Mouse (Mus musculus): Measurements from ENCODE around the gene Tnfrsf9. TPM values are rescaled to one million over a fixed set of nuclear protein-coding genes. Genes with fewer than 3 reads are reported as not detected.

Tnfrsf9 gene
- polyA plus RNA-seq, 1 experiment from 2014 or later, result 0.54 TPM

GRCm38 (mm10) chr4:150921206-150921605, 6.8 kb downstream of the Tnfrsf9 start:
- 91% methylated on average over 8 of the region's 8 CpGs for WGBS
- Histone ChIP-seq H3K27me3 (no peaks in the 10 kb centered on the region), H3K4me1 (no peaks in the 10 kb centered on the region), H3K4me2 (no peak overlapping the region), H3K9ac (no peak overlapping the region), H3K27ac (no peak overlapping the region), H3K4me3 (replicated peaks) (no peak overlapping the region), H3K36me3 (replicated peaks) (no peaks in the 10 kb centered on the region), H3K9me3 (no peaks in the 10 kb centered on the region)
- no peak for ATAC-seq (ENCODE audit: low FRiP score)

GRCm38 (mm10) chr4:150924308-150924707, 9.9 kb downstream of the Tnfrsf9 start:
- Histone ChIP-seq H3K9ac (no peak overlapping the region), H3K4me1 (peaks cover 2% of the 10 kb centered on the region), H3K4me3 (replicated peaks) (no peak overlapping the region), H3K9me3 (no peaks in the 10 kb centered on the region), H3K4me2 (no peak overlapping the region), H3K36me3 (replicated peaks) (no peaks in the 10 kb centered on the region), H3K27me3 (no peaks in the 10 kb centered on the region), H3K27ac (no peak overlapping the region)
- ATAC-seq (ENCODE audit: low FRiP score), result no peak
- 84% methylated on average over 13 of the region's 13 CpGs for WGBS

- WGBS, result 85% methylated on average over 6 of the region's 6 CpGs
- H3K9me3 ChIP-seq, result no peaks in the 10 kb centered on the region
- H3K4me3 ChIP-seq (replicated peaks), result no peak overlapping the region
- no peak overlapping the region for H3K27ac ChIP-seq
- H3K4me2 ChIP-seq, result no peak overlapping the region
- H3K4me1 ChIP-seq, result peaks cover 2% of the 10 kb centered on the region
- H3K9ac ChIP-seq, result no peak overlapping the region
- no peaks in the 10 kb centered on the region for H3K27me3 ChIP-seq
- H3K36me3 ChIP-seq (replicated peaks), result no peaks in the 10 kb centered on the region
- no peak for ATAC-seq (ENCODE audit: low FRiP score)
Observed at GRCm38 (mm10) chr4:150924936-150925335, 10.6 kb downstream of the Tnfrsf9 start.

- H3K9ac ChIP-seq, result no peak overlapping the region
- 61% methylated on average over 5 of the region's 5 CpGs for WGBS
- H3K27me3 ChIP-seq, result no peaks in the 10 kb centered on the region
- H3K9me3 ChIP-seq, result no peaks in the 10 kb centered on the region
- ATAC-seq (ENCODE audit: low FRiP score), result no peak
- H3K4me2 ChIP-seq, result no peak overlapping the region
- H3K27ac ChIP-seq, result no peak overlapping the region
- no peak overlapping the region for H3K4me3 ChIP-seq (replicated peaks)
- H3K36me3 ChIP-seq (replicated peaks), result no peaks in the 10 kb centered on the region
- peaks cover 2% of the 10 kb centered on the region for H3K4me1 ChIP-seq
Observed at GRCm38 (mm10) chr4:150925923-150926322, 11.6 kb downstream of the Tnfrsf9 start.

GRCm38 (mm10) chr4:150926924-150927705, 12.8 kb downstream of the Tnfrsf9 start:
- no peak overlapping the region for H3K9ac ChIP-seq
- 55% methylated on average over 14 of the region's 14 CpGs for WGBS
- no peak overlapping the region for H3K4me3 ChIP-seq (replicated peaks)
- no peaks in the 10 kb centered on the region for H3K36me3 ChIP-seq (replicated peaks)
- peaks cover 2% of the 10 kb centered on the region for H3K4me1 ChIP-seq
- no peak; the same call in 1 of the 2 replicates for ATAC-seq (ENCODE audit: low FRiP score)
- no peak overlapping the region for H3K4me2 ChIP-seq
- H3K27me3 ChIP-seq, result no peaks in the 10 kb centered on the region
- no peak overlapping the region for H3K27ac ChIP-seq
- no peaks in the 10 kb centered on the region for H3K9me3 ChIP-seq

GRCm38 (mm10) chr4:150927789-150928188, 13.4 kb downstream of the Tnfrsf9 start:
- Histone ChIP-seq H3K36me3 (replicated peaks) (no peaks in the 10 kb centered on the region), H3K4me1 (peaks cover 2% of the 10 kb centered on the region), H3K9me3 (no peaks in the 10 kb centered on the region), H3K27ac (no peak overlapping the region), H3K4me2 (no peak overlapping the region), H3K27me3 (no peaks in the 10 kb centered on the region), H3K4me3 (replicated peaks) (no peak overlapping the region), H3K9ac (no peak overlapping the region)
- 71% methylated on average over 10 of the region's 10 CpGs for WGBS
- ATAC-seq (ENCODE audit: low FRiP score), result no peak

- Histone ChIP-seq H3K36me3 (replicated peaks) (no peaks in the 10 kb centered on the region), H3K4me2 (no peak overlapping the region), H3K27me3 (no peaks in the 10 kb centered on the region), H3K4me1 (no peaks in the 10 kb centered on the region), H3K9me3 (no peaks in the 10 kb centered on the region), H3K4me3 (replicated peaks) (no peak overlapping the region), H3K27ac (no peak overlapping the region), H3K9ac (no peak overlapping the region)
- no peak for ATAC-seq (ENCODE audit: low FRiP score)
- 67% methylated on average over 1 of the region's 1 CpGs for WGBS
Observed at GRCm38 (mm10) chr4:150933503-150933902, 19.1 kb downstream of the Tnfrsf9 start.

GRCm38 (mm10) chr4:150937293-150938062, 23.1 kb downstream of the Tnfrsf9 start:
- H3K4me3 ChIP-seq (replicated peaks), result no peak overlapping the region
- no peak overlapping the region for H3K4me2 ChIP-seq
- no peaks in the 10 kb centered on the region for H3K27me3 ChIP-seq
- 79% methylated on average over 16 of the region's 16 CpGs for WGBS
- H3K9ac ChIP-seq, result no peak overlapping the region
- no peaks in the 10 kb centered on the region for H3K4me1 ChIP-seq
- ATAC-seq (ENCODE audit: low FRiP score), result no peak
- no peak overlapping the region for H3K27ac ChIP-seq
- H3K36me3 ChIP-seq (replicated peaks), result no peaks in the 10 kb centered on the region
- no peaks in the 10 kb centered on the region for H3K9me3 ChIP-seq

GRCm38 (mm10) chr4:150938063-150938452, 23.7 kb downstream of the Tnfrsf9 start:
- Histone ChIP-seq H3K36me3 (replicated peaks) (no peaks in the 10 kb centered on the region), H3K9me3 (no peaks in the 10 kb centered on the region), H3K4me2 (no peak overlapping the region), H3K9ac (no peak overlapping the region), H3K4me3 (replicated peaks) (no peak overlapping the region), H3K27me3 (no peaks in the 10 kb centered on the region), H3K4me1 (no peaks in the 10 kb centered on the region), H3K27ac (no peak overlapping the region)
- 69% methylated on average over 14 of the region's 14 CpGs for WGBS
- no peak for ATAC-seq (ENCODE audit: low FRiP score)

GRCm38 (mm10) chr4:150939991-150940651, 25.8 kb downstream of the Tnfrsf9 start:
- H3K27me3 ChIP-seq, result no peaks in the 10 kb centered on the region
- no peak overlapping the region for H3K4me2 ChIP-seq
- no peak overlapping the region for H3K27ac ChIP-seq
- H3K9ac ChIP-seq, result no peak overlapping the region
- no peaks in the 10 kb centered on the region for H3K9me3 ChIP-seq
- H3K4me3 ChIP-seq (replicated peaks), result no peak overlapping the region
- ATAC-seq (ENCODE audit: low FRiP score), result no peak
- H3K36me3 ChIP-seq (replicated peaks), result no peaks in the 10 kb centered on the region
- WGBS, result 64% methylated on average over 13 of the region's 13 CpGs
- H3K4me1 ChIP-seq, result no peaks in the 10 kb centered on the region

- no peak for ATAC-seq (ENCODE audit: low FRiP score)
- H3K9me3 ChIP-seq, result no peaks in the 10 kb centered on the region
- H3K9ac ChIP-seq, result no peak overlapping the region
- no peak overlapping the region for H3K27ac ChIP-seq
- WGBS, result 95% methylated on average over 7 of the region's 7 CpGs
- H3K36me3 ChIP-seq (replicated peaks), result no peaks in the 10 kb centered on the region
- H3K27me3 ChIP-seq, result no peaks in the 10 kb centered on the region; the same call in 1 of the 2 replicates
- H3K4me3 ChIP-seq (replicated peaks), result no peak overlapping the region
- H3K4me2 ChIP-seq, result no peak overlapping the region
- H3K4me1 ChIP-seq, result no peaks in the 10 kb centered on the region
Observed at GRCm38 (mm10) chr4:150944707-150945106, 30.3 kb downstream of the Tnfrsf9 start.

- Histone ChIP-seq H3K9me3 (no peaks in the 10 kb centered on the region), H3K4me1 (no peaks in the 10 kb centered on the region), H3K27ac (no peak overlapping the region), H3K27me3 (no peaks in the 10 kb centered on the region; the same call in 1 of the 2 replicates), H3K9ac (no peak overlapping the region), H3K36me3 (replicated peaks) (no peaks in the 10 kb centered on the region), H3K4me3 (replicated peaks) (no peak overlapping the region), H3K4me2 (no peak overlapping the region)
- ATAC-seq (ENCODE audit: low FRiP score), result no peak
- WGBS, result 86% methylated on average over 10 of the region's 10 CpGs
Observed at GRCm38 (mm10) chr4:150950972-150951371, 36.6 kb downstream of the Tnfrsf9 start.
